Mouse (Mus musculus) ES-E14 (cell line): ENCODE measurements around the gene Ribc2.

Experiments used
- CHD2 ChIP-seq: IDR thresholded peaks from 2 replicates; pipeline ENCODE4 v1.6.1; 2014; ENCODE audit warnings: mild to moderate bottlenecking, low read depth, low read length, inconsistent platforms
- HCFC1 ChIP-seq: IDR thresholded peaks from 2 replicates; pipeline ENCODE4 v1.6.1; 2012; ENCODE audit warnings: low read length, inconsistent platforms, borderline replicate concordance; ENCODE audit not compliant: insufficient read depth
- MAFK ChIP-seq: IDR thresholded peaks from 2 replicates; pipeline ENCODE4 v1.6.1; 2014; ENCODE audit warnings: mild to moderate bottlenecking, low read depth, low read length, inconsistent platforms; ENCODE audit not compliant: insufficient read depth
- ZC3H11A ChIP-seq: IDR thresholded peaks from 2 replicates; pipeline ENCODE4 v1.6.1; 2012; ENCODE audit warnings: low read depth, mild to moderate bottlenecking, inconsistent platforms, low read length, borderline replicate concordance
- ZNF384 ChIP-seq: IDR thresholded peaks from 2 replicates; pipeline ENCODE4 v1.6.1; 2012; ENCODE audit warnings: low read depth, low read length, inconsistent platforms

DNA sequence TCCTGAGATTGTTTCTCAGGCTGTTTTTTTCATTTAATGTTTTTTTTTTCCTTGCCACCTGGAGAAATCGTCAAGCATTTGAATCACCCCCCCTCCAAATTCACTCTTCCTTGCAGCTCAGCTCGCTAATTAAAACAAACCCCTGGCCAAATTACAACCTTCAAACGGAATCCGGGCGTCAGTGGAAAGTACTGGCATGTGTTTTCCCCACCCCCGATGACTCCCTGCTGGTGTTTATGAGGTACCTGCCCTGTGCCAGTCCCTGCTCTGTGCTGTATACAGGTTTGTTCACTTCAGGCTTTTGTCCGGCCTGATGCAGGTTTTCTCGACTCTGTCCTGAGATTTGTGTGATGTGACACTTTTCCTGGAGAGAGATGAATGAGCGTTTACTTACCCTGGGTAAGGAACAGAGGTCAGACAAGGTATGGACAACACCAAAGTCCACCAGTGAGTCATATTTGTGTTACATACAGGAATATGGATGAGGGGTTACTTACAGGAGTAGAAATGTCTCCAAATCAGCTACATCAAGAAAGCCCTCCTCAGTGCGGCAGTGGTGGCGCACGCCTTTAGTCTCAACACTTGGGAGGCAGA is 35.3 kb downstream of the Ribc2 start:
- no peak for TF ChIP-seq ZNF384
- TF ChIP-seq ZC3H11A = no peak
- TF ChIP-seq MAFK = no peak
- no peak for TF ChIP-seq CHD2
- no peak for TF ChIP-seq HCFC1
